Mouse (Mus musculus): Measurements from ENCODE around the gene Cfap157. TPM values are rescaled to one million over a fixed set of nuclear protein-coding genes. Genes with fewer than 3 reads are reported as not detected.

Gene Cfap157
- polyA plus RNA-seq, 2 experiments = not detected

DNA sequence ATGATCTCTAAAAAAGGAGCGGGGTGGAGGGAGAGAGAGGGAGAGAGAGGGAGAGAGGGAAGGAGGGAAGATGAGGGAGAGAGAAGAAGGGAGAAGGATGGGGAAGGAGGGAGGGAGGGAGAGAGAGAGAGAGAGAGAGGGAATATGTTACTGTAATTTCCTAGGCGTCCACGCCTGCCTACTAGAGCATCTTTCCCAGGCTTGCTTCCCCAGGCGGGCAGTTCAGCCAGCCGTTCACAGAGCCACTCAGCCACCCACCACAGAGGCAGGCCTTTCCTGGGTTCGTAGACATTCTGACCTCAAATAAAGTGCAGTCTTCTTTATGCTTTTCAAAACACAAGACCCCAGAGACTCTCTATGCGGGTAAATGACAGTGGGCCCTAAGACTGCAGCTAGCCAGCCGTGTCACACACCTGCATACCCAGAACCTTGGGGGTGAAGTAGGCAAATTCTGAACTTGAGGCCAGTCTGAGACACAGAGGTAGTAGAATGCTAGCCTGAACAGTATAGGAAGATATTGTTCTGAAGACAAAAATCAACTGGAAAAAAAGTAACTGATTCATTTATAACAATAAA, 39.4 kb upstream of the Cfap157 start:
- ATAC-seq (ENCODE audit: insufficient read depth) (no peak), DNase-seq (ENCODE audit: low read depth in 3 of 3, low spot score in 3 of 3) (no peak)
- Histone ChIP-seq H3K4me2 (ENCODE audit: low read depth) (no peak overlapping the region), H3K4me1 (replicated peaks; ENCODE audit: control insufficient read depth in 2 of 2, insufficient read depth in 2 of 2, low read length in 1 of 2) (no peaks in the 10 kb centered on the region), H3K36me3 (replicated peaks; ENCODE audit: control insufficient read depth, insufficient read depth, low read depth) (no peaks in the 10 kb centered on the region), H3K27ac (no peak overlapping the region), H3K9me3 (ENCODE audit: control insufficient read depth, low read length) (no peaks in the 10 kb centered on the region), H3K9ac (replicated peaks) (no peak overlapping the region), H3K4me3 (ENCODE audit: insufficient read depth in 1 of 2, low read depth in 2 of 2, low read length in 2 of 2) (no peak overlapping the region), H3K27me3 (ENCODE audit: control insufficient read depth, insufficient read depth, low read length) (no peaks in the 10 kb centered on the region)
- TF ChIP-seq CTCF (IDR thresholded peaks at IDR 0.05; ENCODE audit: low read depth) (no peak), EP300 (IDR thresholded peaks at IDR 0.05; ENCODE audit: low read depth) (no peak)
- WGBS (ENCODE audit: insufficient replicate concordance) = 72% methylated on average over 8 of the region's 8 CpGs

GRCm38 (mm10) chr2:32823153-32823552, 38.9 kb upstream of the Cfap157 start:
- Histone ChIP-seq H3K9ac (replicated peaks) (no peak overlapping the region), H3K4me3 (ENCODE audit: insufficient read depth in 1 of 2, low read depth in 2 of 2, low read length in 2 of 2) (no peak overlapping the region), H3K27ac (no peak overlapping the region), H3K9me3 (ENCODE audit: control insufficient read depth, low read length) (no peaks in the 10 kb centered on the region), H3K4me1 (replicated peaks; ENCODE audit: control insufficient read depth in 2 of 2, insufficient read depth in 2 of 2, low read length in 1 of 2) (no peaks in the 10 kb centered on the region), H3K36me3 (replicated peaks; ENCODE audit: control insufficient read depth, insufficient read depth, low read depth) (no peaks in the 10 kb centered on the region), H3K27me3 (ENCODE audit: control insufficient read depth, insufficient read depth, low read length) (no peaks in the 10 kb centered on the region), H3K4me2 (ENCODE audit: low read depth) (no peak overlapping the region)
- WGBS (ENCODE audit: insufficient replicate concordance) = 59% methylated on average over 11 of the region's 11 CpGs
- ATAC-seq (ENCODE audit: insufficient read depth) = no peak
- TF ChIP-seq EP300 (IDR thresholded peaks at IDR 0.05; ENCODE audit: low read depth) (no peak), CTCF (IDR thresholded peaks at IDR 0.05; ENCODE audit: low read depth) (no peak)
- DNase-seq (ENCODE audit: low read depth in 3 of 3, low spot score in 3 of 3) = no peak

DNA sequence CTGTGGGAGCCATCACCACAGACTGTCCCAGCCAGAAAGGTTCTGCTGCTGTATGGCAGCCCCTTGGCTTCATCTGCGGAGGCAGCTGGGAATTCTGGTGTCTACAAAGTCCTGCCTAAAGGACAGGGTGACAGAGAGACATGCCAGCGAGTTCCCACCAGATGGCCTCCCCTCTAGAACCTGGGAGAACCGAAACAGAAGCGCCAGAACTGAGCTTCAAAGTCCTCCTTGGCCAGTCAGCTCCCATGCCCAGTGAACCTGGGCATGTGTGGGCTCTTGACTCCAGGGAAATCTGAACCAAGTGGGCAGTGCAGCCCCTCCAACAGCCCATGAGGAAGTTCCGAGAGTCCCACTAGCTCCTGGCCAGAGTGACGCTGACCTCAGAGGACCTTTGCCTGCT, 38.4 kb upstream of the Cfap157 start:
- Histone ChIP-seq H3K36me3 (replicated peaks; ENCODE audit: control insufficient read depth, insufficient read depth, low read depth) (no peaks in the 10 kb centered on the region), H3K4me3 (ENCODE audit: insufficient read depth in 1 of 2, low read depth in 2 of 2, low read length in 2 of 2) (no peak overlapping the region), H3K27me3 (ENCODE audit: control insufficient read depth, insufficient read depth, low read length) (no peaks in the 10 kb centered on the region), H3K9ac (replicated peaks) (no peak overlapping the region), H3K4me2 (ENCODE audit: low read depth) (no peak overlapping the region), H3K4me1 (replicated peaks; ENCODE audit: control insufficient read depth in 2 of 2, insufficient read depth in 2 of 2, low read length in 1 of 2) (no peaks in the 10 kb centered on the region), H3K27ac (no peak overlapping the region), H3K9me3 (ENCODE audit: control insufficient read depth, low read length) (no peaks in the 10 kb centered on the region)
- TF ChIP-seq EP300 (IDR thresholded peaks at IDR 0.05; ENCODE audit: low read depth) (no peak), CTCF (IDR thresholded peaks at IDR 0.05; ENCODE audit: low read depth) (no peak)
- no peak for ATAC-seq (ENCODE audit: insufficient read depth)
- no peak for DNase-seq (ENCODE audit: low read depth in 3 of 3, low spot score in 3 of 3)
- WGBS (ENCODE audit: insufficient replicate concordance) = 68% methylated on average over 6 of the region's 6 CpGs

DNA sequence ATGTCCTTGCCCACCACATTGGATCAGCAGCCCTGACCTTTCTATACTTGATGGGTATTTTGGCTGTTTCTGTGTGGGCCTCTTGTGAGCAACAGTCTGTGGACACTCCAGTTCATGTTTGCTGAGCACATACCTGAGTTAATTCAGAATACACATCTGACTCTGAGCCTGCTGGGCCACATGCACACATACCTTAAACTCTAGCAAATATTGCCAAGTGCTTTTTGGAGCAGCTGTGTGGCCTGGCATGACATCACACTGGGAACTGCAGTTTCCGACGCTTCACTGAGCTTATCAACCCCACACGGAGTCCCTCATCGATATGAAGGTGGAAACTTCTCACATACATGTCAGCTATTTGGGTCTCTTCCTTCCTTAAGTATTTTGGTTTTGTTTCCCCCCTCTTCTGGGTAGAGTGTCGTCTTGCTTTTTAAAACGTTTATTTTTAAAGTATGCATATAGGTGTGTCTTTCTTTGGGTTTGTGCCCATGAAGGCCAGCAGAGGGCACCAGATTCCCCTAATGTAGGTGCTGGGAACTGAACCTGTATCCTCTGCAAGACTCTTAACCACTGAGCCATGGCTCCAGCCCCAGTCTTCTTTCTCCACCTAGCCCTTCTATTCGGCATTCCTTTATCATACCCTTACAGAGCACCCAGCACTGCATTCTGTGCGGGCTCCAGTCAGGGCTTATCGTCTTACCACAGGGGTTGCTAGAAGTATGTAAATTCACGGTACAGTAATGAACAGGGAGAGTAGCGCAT, 37.0 kb upstream of the Cfap157 start:
- 47% methylated on average over 11 of the region's 11 CpGs for WGBS (ENCODE audit: insufficient replicate concordance)
- DNase-seq (ENCODE audit: low read depth in 3 of 3, low spot score in 3 of 3) (peak; percentile 13 to 31 (median 16)), ATAC-seq (ENCODE audit: insufficient read depth) (peak; percentile 51; the same call in 1 of the 2 replicates)
- no peak overlapping the region for H3K4me2 ChIP-seq (ENCODE audit: low read depth)
- no peak overlapping the region for H3K4me3 ChIP-seq (ENCODE audit: insufficient read depth in 1 of 2, low read depth in 2 of 2, low read length in 2 of 2)
- TF ChIP-seq EP300 (IDR thresholded peaks at IDR 0.05; ENCODE audit: low read depth) = peak; percentile 7; the same call in 1 of the 2 replicates
- TF ChIP-seq CTCF (IDR thresholded peaks at IDR 0.05; ENCODE audit: low read depth) = peak; percentile 72
- H3K9ac ChIP-seq (replicated peaks) = no peak overlapping the region
- no peak overlapping the region for H3K27ac ChIP-seq
- H3K9me3 ChIP-seq (ENCODE audit: control insufficient read depth, low read length) = no peaks in the 10 kb centered on the region
- no peaks in the 10 kb centered on the region for H3K36me3 ChIP-seq (replicated peaks; ENCODE audit: control insufficient read depth, insufficient read depth, low read depth)
- no peaks in the 10 kb centered on the region for H3K27me3 ChIP-seq (ENCODE audit: control insufficient read depth, insufficient read depth, low read length)
- H3K4me1 ChIP-seq (replicated peaks; ENCODE audit: control insufficient read depth in 2 of 2, insufficient read depth in 2 of 2, low read length in 1 of 2) = no peaks in the 10 kb centered on the region

GRCm38 (mm10) chr2:32818208-32818607, 34.0 kb upstream of the Cfap157 start:
- H3K4me2 ChIP-seq (ENCODE audit: low read depth) = no peak overlapping the region
- no peak for ATAC-seq (ENCODE audit: insufficient read depth)
- no peak for TF ChIP-seq EP300 (IDR thresholded peaks at IDR 0.05; ENCODE audit: low read depth)
- TF ChIP-seq CTCF (IDR thresholded peaks at IDR 0.05; ENCODE audit: low read depth) = no peak
- no peaks in the 10 kb centered on the region for H3K27me3 ChIP-seq (ENCODE audit: control insufficient read depth, insufficient read depth, low read length)
- WGBS (ENCODE audit: insufficient replicate concordance) = 85% methylated on average over 5 of the region's 5 CpGs
- H3K27ac ChIP-seq = no peak overlapping the region
- no peak overlapping the region for H3K9ac ChIP-seq (replicated peaks)
- no peak overlapping the region for H3K4me3 ChIP-seq (ENCODE audit: insufficient read depth in 1 of 2, low read depth in 2 of 2, low read length in 2 of 2)
- no peaks in the 10 kb centered on the region for H3K4me1 ChIP-seq (replicated peaks; ENCODE audit: control insufficient read depth in 2 of 2, insufficient read depth in 2 of 2, low read length in 1 of 2)
- H3K9me3 ChIP-seq (ENCODE audit: control insufficient read depth, low read length) = no peaks in the 10 kb centered on the region
- no peak for DNase-seq (ENCODE audit: low read depth in 3 of 3, low spot score in 3 of 3)
- H3K36me3 ChIP-seq (replicated peaks; ENCODE audit: control insufficient read depth, insufficient read depth, low read depth) = no peaks in the 10 kb centered on the region
